Mouse (Mus musculus): ENCODE results near the gene Nob1. TPM values are rescaled to one million over a fixed set of nuclear protein-coding genes. Genes with fewer than 3 reads are reported as not detected.

Gene Nob1
- polyA plus RNA-seq, 1 experiment from 2014 or later: 84.7 TPM

DNA sequence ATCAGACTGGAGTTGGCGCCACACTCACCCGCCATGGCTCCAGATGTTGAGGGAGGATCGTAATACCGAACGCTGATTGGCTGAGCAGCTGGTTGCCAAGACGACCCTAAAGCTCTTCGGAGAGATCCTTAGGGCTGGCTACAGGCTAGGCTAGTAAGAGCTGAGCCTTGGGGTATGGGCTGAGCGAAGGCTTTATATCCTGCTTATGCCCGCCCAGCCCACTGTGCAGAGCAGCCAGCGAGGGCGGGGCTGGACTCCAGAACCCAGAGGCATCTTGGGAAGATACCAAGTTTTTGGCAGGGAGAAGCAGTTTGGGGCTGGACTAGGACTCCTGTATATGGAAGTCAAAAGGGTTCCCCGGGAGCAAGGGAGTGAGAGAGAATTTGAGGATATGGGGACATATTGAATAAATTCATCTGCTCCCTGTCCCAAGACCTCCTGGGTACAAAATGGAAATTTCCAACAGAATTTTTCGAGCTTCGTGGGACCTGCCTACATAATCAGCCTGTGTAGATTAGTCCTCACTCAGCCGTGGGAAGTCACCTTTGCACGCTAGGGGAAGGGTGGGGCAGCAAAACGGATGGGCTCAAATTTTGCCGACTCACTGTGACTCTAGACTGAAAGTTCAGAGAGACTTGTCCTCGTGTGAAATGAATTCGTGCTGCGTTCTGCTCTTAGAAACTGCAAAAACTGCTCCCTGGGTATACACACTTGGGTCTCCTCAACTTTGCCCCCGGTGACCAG lies 21.6 kb downstream of the Nob1 start, which contains the start of gene Nqo1:
Gene Nqo1 (minus strand): TSS at position 169 of the 744 bp plus-strand sequence.
- Histone ChIP-seq H3K27ac (replicated peaks) (peak within 1 kb of the TSS; percentile 74), H3K4me3 (replicated peaks) (peak within 1 kb of the TSS; percentile 42), H3K27me3 (no peaks in the 10 kb centered on the region), H3K4me2 (replicated peaks) (peak within 1 kb of the TSS; percentile 60), H3K9me3 (replicated peaks) (no peaks in the 10 kb centered on the region), H3K9ac (0 out of 2 replicates have a peak within 1 kb of the TSS, but pooled peaks have one; percentile 13), H3K4me1 (peaks cover 37% of the 10 kb centered on the region), H3K36me3 (no peaks in the 10 kb centered on the region; the same call in 1 of the 2 replicates)
- ATAC-seq (ENCODE audit: insufficient number of reproducible peaks, low FRiP score, low TSS enrichment, low read depth): peak; percentile 95
- WGBS: 7% methylated on average over 22 of the region's 22 CpGs

DNA sequence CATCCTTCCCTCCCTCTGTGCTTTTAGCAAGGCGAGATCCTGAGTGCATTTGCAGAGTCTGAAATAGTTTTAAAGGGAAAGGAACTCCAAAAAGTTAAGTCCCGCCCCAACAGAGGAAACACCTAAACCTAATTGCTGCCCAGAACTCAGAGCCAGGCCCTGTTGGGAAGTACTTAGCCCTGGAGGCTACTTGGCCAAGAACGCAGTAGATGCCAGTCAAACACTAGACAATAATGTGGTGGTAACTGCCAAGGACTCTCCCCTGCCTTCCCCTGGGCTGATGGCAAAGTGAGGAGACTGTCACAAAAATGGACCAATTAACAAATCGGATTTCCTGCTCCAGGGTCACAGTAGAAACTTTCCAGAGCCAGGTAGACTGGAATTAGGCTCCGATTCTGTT lies 23.0 kb downstream of the Nob1 start:
- H3K9me3 ChIP-seq (replicated peaks): no peaks in the 10 kb centered on the region
- no peak for ATAC-seq (ENCODE audit: insufficient number of reproducible peaks, low FRiP score, low TSS enrichment, low read depth)
- H3K4me2 ChIP-seq (replicated peaks): peak overlapping the region; percentile 60
- peak overlapping the region; percentile 74 for H3K27ac ChIP-seq (replicated peaks)
- H3K27me3 ChIP-seq: no peaks in the 10 kb centered on the region
- peaks cover 50% of the 10 kb centered on the region for H3K4me1 ChIP-seq
- no peaks in the 10 kb centered on the region for H3K36me3 ChIP-seq
- no peak overlapping the region for H3K4me3 ChIP-seq (replicated peaks)
- 65% methylated on average over 5 of the region's 5 CpGs for WGBS
- no peak overlapping the region for H3K9ac ChIP-seq

DNA sequence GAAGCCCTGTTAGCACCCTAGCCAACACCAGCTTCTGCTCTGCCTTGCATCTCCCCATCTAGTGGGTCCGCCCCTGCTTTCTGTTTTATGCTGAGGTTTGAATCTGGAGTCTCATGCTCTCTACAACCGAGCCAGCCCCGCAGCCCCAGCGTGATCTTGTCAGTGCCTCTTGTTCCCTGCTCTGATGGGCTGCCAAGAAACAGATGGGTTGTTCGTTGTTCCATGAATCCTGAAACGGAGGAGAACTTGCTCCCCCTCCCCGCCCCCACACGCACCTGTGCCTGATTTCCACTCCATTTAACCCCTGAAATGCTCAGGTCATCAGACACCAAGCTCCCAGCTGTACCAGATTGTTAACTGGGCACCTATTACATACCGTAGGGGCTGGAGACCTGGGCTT lies 25.4 kb downstream of the Nob1 start:
- no peak overlapping the region for H3K27ac ChIP-seq (replicated peaks)
- H3K9ac ChIP-seq: no peak overlapping the region
- H3K4me1 ChIP-seq: peaks cover 52% of the 10 kb centered on the region
- no peaks in the 10 kb centered on the region for H3K9me3 ChIP-seq (replicated peaks)
- no peak overlapping the region for H3K4me3 ChIP-seq (replicated peaks)
- 14% methylated on average over 9 of the region's 9 CpGs for WGBS
- H3K36me3 ChIP-seq: no peaks in the 10 kb centered on the region
- ATAC-seq (ENCODE audit: insufficient number of reproducible peaks, low FRiP score, low TSS enrichment, low read depth): no peak
- H3K4me2 ChIP-seq (replicated peaks): no peak overlapping the region
- no peaks in the 10 kb centered on the region for H3K27me3 ChIP-seq

DNA sequence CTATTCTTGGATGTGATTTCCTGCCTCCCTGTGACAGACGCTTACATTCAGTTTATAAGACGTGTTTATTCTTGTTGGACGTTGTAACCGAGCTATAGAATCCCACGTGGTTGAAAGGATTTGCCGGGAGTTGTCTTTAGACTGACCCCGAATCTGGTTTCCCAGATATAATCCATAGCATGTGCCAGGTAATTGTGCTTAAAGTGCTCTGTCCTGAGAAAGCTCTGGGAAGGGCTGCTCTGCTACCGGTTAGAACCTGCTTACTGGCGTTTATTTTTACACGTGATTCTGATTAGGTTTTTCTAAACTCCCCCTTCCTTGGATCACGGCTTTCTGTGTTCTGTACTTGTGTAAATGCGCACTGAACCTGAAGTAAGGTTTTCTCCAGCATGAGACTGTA lies 27.2 kb downstream of the Nob1 start:
- peak overlapping the region; percentile 30; the same call in 1 of the 2 replicates for H3K27ac ChIP-seq (replicated peaks)
- no peaks in the 10 kb centered on the region for H3K36me3 ChIP-seq
- H3K9ac ChIP-seq: no peak overlapping the region
- WGBS: 10% methylated on average over 12 of the region's 12 CpGs
- H3K27me3 ChIP-seq: no peaks in the 10 kb centered on the region
- ATAC-seq (ENCODE audit: insufficient number of reproducible peaks, low FRiP score, low TSS enrichment, low read depth): no peak
- no peak overlapping the region for H3K4me2 ChIP-seq (replicated peaks)
- no peaks in the 10 kb centered on the region for H3K9me3 ChIP-seq (replicated peaks)
- peaks cover 41% of the 10 kb centered on the region for H3K4me1 ChIP-seq
- no peak overlapping the region for H3K4me3 ChIP-seq (replicated peaks)

DNA sequence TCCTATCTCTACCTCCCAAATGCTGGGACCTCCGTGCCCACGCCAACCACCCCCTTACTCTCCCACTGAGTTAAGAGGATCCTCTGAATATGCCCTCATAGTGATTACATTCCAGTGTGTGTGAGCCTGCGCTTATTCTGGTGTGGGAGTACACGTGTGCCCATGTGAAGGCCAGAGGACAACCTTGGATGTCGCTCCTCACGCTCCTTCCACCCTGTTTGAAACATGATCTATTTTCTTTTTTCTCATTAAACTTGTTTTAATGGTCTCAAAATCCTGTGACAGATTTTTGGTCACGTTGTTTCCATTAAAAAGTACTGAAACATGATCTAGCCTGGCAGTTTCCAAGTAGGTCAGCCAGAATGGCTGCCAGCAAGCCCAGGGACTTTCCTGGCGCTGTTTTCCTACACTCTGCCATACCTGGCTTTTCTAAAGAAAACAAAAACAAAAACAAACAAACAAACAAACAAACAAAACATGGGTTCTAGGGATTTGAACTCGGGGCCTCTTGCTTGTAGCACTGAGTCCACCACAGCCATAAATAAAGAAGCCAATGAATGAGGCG lies 28.7 kb downstream of the Nob1 start:
- no peak; the same call in 1 of the 2 replicates for ATAC-seq (ENCODE audit: insufficient number of reproducible peaks, low FRiP score, low TSS enrichment, low read depth)
- no peak overlapping the region for H3K9ac ChIP-seq
- H3K27ac ChIP-seq (replicated peaks): no peak overlapping the region
- no peaks in the 10 kb centered on the region for H3K27me3 ChIP-seq
- H3K4me2 ChIP-seq (replicated peaks): no peak overlapping the region
- WGBS: 47% methylated on average over 10 of the region's 10 CpGs
- peaks cover 27% of the 10 kb centered on the region for H3K4me1 ChIP-seq
- H3K9me3 ChIP-seq (replicated peaks): no peaks in the 10 kb centered on the region
- no peak overlapping the region for H3K4me3 ChIP-seq (replicated peaks)
- no peaks in the 10 kb centered on the region for H3K36me3 ChIP-seq

DNA sequence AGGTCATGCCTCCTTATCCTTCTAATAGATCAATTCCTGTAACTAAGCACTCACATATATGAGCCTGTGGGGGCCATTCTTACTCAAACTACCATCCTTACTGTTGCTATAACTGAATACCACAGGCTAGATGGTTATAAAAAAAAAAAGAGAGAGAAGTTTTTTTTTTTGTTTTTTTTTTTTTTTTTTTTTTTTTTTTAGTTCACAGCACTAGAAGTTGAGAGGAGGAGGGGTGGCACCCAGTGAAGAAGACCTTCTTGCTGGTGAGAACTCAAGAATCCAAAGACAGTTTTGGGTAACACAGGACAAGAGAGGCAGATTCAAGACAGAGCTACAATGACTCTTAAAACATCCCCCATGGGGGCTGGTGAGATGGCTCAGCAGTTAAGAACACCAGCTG lies 29.5 kb downstream of the Nob1 start:
- Histone ChIP-seq H3K4me1 (peaks cover 25% of the 10 kb centered on the region), H3K4me3 (replicated peaks) (no peak overlapping the region), H3K4me2 (replicated peaks) (no peak overlapping the region), H3K36me3 (no peaks in the 10 kb centered on the region), H3K9ac (no peak overlapping the region), H3K9me3 (replicated peaks) (no peaks in the 10 kb centered on the region), H3K27me3 (no peaks in the 10 kb centered on the region), H3K27ac (replicated peaks) (no peak overlapping the region)
- ATAC-seq (ENCODE audit: insufficient number of reproducible peaks, low FRiP score, low TSS enrichment, low read depth): no peak

DNA sequence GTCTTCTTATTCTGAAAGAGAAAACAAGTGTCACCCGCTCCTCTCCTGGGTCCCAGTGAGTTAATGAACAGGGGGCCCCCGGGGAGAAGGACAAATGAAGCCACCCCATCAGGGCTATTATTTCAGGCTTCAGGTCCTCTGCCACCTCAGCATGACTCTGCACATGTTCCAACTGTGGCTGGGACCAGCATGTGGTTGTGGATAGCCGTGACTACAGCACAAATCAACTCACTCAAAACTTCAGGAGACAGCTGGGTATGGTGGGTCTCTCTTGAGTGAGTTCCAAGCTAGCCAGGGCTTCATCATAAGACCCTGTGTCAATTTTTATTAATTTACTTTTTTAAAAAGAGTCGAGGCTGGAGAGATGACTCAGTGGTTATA lies 33.7 kb downstream of the Nob1 start:
- H3K36me3 ChIP-seq: no peaks in the 10 kb centered on the region

DNA sequence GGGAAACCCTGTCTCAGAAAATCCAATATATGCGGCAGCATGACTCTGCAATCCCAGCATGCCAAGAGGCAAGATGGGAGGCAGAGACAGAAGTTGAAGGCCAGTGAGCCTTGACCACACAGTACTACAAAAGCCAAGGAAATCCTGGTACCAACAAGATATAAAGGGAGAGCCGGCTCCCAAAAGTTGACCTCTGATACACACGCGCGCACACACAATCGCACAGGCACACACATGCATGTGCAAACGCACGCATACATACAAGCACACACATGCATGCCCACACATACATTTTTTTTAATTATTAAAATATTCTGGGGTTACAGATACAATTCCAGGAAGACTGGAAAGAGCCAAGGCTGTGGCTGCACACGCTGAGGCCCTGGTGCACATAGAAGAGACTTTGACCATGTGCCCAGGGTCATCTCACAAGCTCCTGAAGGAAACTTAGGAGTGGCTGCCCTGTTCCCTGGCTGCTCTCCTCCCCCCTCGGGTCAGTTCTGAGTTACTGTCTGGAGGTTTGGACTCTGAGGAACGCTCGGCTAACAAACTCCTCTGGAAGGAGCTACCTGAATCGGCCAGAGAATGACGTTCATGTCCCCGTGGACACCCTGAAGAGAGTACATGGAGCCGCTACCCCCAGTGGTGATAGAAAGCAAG lies 34.2 kb downstream of the Nob1 start:
- ATAC-seq (ENCODE audit: insufficient number of reproducible peaks, low FRiP score, low TSS enrichment, low read depth): 0 out of 2 replicates have a peak, but pooled peaks have one; percentile 12
- Histone ChIP-seq H3K9me3 (replicated peaks) (no peaks in the 10 kb centered on the region), H3K27me3 (no peaks in the 10 kb centered on the region), H3K36me3 (no peaks in the 10 kb centered on the region), H3K4me1 (peaks cover 30% of the 10 kb centered on the region), H3K4me2 (replicated peaks) (no peak overlapping the region), H3K9ac (no peak overlapping the region), H3K27ac (replicated peaks) (no peak overlapping the region), H3K4me3 (replicated peaks) (no peak overlapping the region)
- 89% methylated on average over 16 of the region's 16 CpGs for WGBS

More for the DNA sequence above, 33.7 kb downstream of the Nob1 start:
- Histone ChIP-seq H3K27me3 (no peaks in the 10 kb centered on the region), H3K4me1 (peaks cover 28% of the 10 kb centered on the region), H3K4me2 (replicated peaks) (no peak overlapping the region), H3K9ac (no peak overlapping the region), H3K9me3 (replicated peaks) (no peaks in the 10 kb centered on the region), H3K4me3 (replicated peaks) (no peak overlapping the region), H3K27ac (replicated peaks) (no peak overlapping the region)
- ATAC-seq (ENCODE audit: insufficient number of reproducible peaks, low FRiP score, low TSS enrichment, low read depth): no peak
- WGBS: 65% methylated on average over 4 of the region's 4 CpGs

DNA sequence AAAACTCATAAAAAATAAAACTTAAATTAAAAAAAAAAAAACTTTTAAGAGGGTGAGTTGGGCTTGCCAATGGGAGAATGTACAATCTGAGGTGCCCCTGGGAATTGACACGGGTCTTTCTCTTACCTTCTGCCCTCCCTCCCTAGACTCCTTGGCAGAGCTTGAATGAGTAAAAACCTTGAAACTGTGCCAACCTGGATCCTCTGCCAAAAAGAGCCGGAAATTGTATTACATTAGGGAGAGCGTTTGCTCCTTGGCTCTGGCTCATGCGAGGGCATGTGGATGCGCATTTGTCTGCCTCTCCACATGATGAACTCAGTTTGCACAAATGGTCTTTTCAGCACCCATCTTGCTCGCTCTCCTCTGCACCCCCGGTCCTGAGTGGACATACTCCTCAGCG lies 35.3 kb downstream of the Nob1 start:
- peak overlapping the region; percentile 18; the same call in 1 of the 2 replicates for H3K4me2 ChIP-seq (replicated peaks)
- WGBS: 29% methylated on average over 8 of the region's 8 CpGs
- H3K36me3 ChIP-seq: no peaks in the 10 kb centered on the region
- H3K27ac ChIP-seq (replicated peaks): peak overlapping the region; percentile 58
- no peaks in the 10 kb centered on the region for H3K9me3 ChIP-seq (replicated peaks)
- H3K4me1 ChIP-seq: peaks cover 30% of the 10 kb centered on the region
- H3K9ac ChIP-seq: no peak overlapping the region
- H3K4me3 ChIP-seq (replicated peaks): no peak overlapping the region
- H3K27me3 ChIP-seq: no peaks in the 10 kb centered on the region
- ATAC-seq (ENCODE audit: insufficient number of reproducible peaks, low FRiP score, low TSS enrichment, low read depth): peak; percentile 25; the same call in 1 of the 2 replicates

DNA sequence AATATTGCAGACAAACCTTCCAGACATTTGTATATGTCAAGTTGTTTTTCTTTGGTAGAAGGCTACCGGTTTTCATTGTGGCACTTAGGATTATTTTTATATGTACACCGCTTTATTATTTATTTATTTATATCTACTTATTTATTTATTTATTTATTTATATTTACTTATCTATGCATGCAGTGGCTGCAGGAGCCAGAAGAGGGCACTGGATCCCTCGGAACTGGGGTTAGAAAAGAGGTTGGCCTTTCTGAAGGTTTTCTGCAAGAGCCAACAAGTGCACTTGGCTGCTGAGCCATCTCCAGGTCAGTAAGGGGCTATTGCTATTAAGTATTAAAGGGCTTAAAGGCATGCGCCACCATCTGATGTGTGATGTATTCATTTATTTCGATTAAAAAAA lies 37.0 kb downstream of the Nob1 start:
- Histone ChIP-seq H3K9me3 (replicated peaks) (no peaks in the 10 kb centered on the region), H3K4me3 (replicated peaks) (no peak overlapping the region), H3K27ac (replicated peaks) (peak overlapping the region; percentile 65), H3K36me3 (no peaks in the 10 kb centered on the region), H3K4me1 (peaks cover 30% of the 10 kb centered on the region), H3K9ac (no peak overlapping the region), H3K27me3 (no peaks in the 10 kb centered on the region), H3K4me2 (replicated peaks) (peak overlapping the region; percentile 24; the same call in 1 of the 2 replicates)
- 45% methylated on average over 5 of the region's 5 CpGs for WGBS
- no peak for ATAC-seq (ENCODE audit: insufficient number of reproducible peaks, low FRiP score, low TSS enrichment, low read depth)

DNA sequence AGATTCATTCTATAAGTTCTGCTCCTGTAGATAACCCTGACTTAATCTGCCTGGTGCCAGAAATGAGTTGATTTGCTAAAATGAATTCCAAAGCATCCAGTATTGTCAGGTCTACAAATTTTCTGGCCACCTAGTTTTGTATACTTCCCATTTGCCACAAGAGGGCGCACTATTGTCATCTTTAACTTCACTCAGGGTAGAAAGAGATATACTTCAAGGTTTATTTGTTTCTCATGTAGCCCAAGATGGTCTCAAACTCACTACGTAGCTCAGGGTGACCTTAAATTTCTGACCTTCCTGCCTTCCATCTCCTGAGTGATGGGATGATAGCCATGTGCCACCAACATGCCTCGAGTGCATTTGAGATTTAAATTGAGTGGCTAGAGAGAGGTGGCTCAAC lies 38.2 kb downstream of the Nob1 start:
- H3K9ac ChIP-seq: no peak overlapping the region
- no peak for ATAC-seq (ENCODE audit: insufficient number of reproducible peaks, low FRiP score, low TSS enrichment, low read depth)
- 23% methylated on average over 3 of the region's 3 CpGs for WGBS

More for the DNA sequence above, 38.2 kb downstream of the Nob1 start:
- Histone ChIP-seq H3K4me1 (peaks cover 30% of the 10 kb centered on the region), H3K4me3 (replicated peaks) (no peak overlapping the region), H3K27me3 (no peaks in the 10 kb centered on the region), H3K9me3 (replicated peaks) (no peaks in the 10 kb centered on the region), H3K27ac (replicated peaks) (no peak overlapping the region; the same call in 1 of the 2 replicates), H3K36me3 (no peaks in the 10 kb centered on the region), H3K4me2 (replicated peaks) (no peak overlapping the region)

All from embryonic facial prominence, embryonic 15.5 days (tissue).